Mouse (Mus musculus) cerebellum, adult 2 months (tissue): ENCODE data around the gene Erc2.

Source experiments
- CTCF ChIP-seq: fragments of 200-500 bp; IDR thresholded peaks from 2 replicates; pipeline ENCODE4 v1.5.1; 2011; ENCODE audit warnings: low read depth, mild to moderate bottlenecking, control low read depth, low read length, moderate library complexity, borderline replicate concordance; ENCODE audit not compliant: insufficient read depth
- POLR2A ChIP-seq: fragments of 200-500 bp; IDR thresholded peaks from 2 replicates; pipeline ENCODE4 v1.6.1; 2011; ENCODE audit warnings: low read length, control low read depth, borderline replicate concordance; ENCODE audit not compliant: insufficient read depth

- TF ChIP-seq POLR2A = no peak
- TF ChIP-seq CTCF = no peak
These were observed 205.9 kb downstream of the Erc2 start for GRCm38 (mm10) chr14:27828089-27828488.
